Mouse (Mus musculus) spleen, postnatal 14 days (tissue): ENCODE data around the gene D430019H16Rik.

Experiments used
- DNase-seq, 2 experiments: peaks; one replicate each; pipeline ENCODE4 v3.0.0; 2021 to 2022; ENCODE audit warnings: low spot score in 2 of 2

D430019H16Rik gene

DNA sequence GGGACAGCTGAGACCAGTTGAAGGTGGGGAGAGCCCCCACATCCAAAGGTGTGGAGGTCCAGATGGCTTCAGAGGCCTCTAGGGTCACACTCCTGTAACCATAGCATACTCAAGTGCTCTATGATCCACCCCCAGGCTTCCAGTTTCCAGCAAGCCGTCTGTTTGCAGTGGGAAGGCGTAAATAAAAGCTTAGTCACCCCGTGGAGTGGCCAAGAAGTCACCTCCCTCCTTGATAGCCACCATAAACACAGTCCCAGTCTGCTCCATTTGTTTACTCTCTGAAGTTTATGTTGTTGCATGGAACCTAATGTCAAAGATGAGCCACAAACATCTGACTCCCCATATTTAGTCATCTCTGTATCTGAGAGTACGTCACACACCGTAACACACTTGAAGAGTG lies 83.5 kb downstream of the D430019H16Rik start:
- DNase-seq: no peak

- no peak for DNase-seq
Measured at GRCm38 (mm10) chr12:105539649-105540048, 86.0 kb downstream of the D430019H16Rik start.

- DNase-seq: no peak
Measured at GRCm38 (mm10) chr12:105541590-105542402, 88.1 kb downstream of the D430019H16Rik start.

GRCm38 (mm10) chr12:105542513-105542912 lies 88.9 kb downstream of the D430019H16Rik start:
- DNase-seq: no peak
